Mouse (Mus musculus) liver, embryonic 13.5 days (tissue): ENCODE results near the gene Dstyk. TPM values are rescaled to one million over a fixed set of nuclear protein-coding genes. Genes with fewer than 3 reads are reported as not detected.

Experiments used
- ATAC-seq: fragments of 200-750 bp; cut with Nextera tagmentation; 2 replicates; pipeline ENCODE4 v1.8.0; 2017; ENCODE audit warnings: low read depth, mild to moderate bottlenecking, moderate number of reproducible peaks, moderate library complexity
- DNase-seq: peaks from one replicate; pipeline ENCODE4 v3.0.0; 2022
- H3K27ac ChIP-seq: fragments of 300-500 bp; sonication (generic); 2 replicates; pipeline ENCODE4 v1.5.1; 2015; ENCODE audit warnings: moderate library complexity, mild to moderate bottlenecking, inconsistent platforms
- H3K27me3 ChIP-seq: fragments of 300-500 bp; sonication (generic); 2 replicates; pipeline ENCODE4 v1.6.1; 2015; ENCODE audit warnings: mild to moderate bottlenecking, inconsistent platforms
- H3K36me3 ChIP-seq: fragments of 300-500 bp; sonication (generic); 2 replicates; pipeline ENCODE4 v1.6.1; 2015; ENCODE audit warnings: mild to moderate bottlenecking, inconsistent platforms
- H3K4me1 ChIP-seq: fragments of 300-500 bp; sonication (generic); replicated peaks from 2 replicates; pipeline ENCODE4 v1.6.1; 2015; ENCODE audit warnings: inconsistent platforms
- H3K4me2 ChIP-seq: fragments of 300-500 bp; sonication (generic); 2 replicates; pipeline ENCODE4 v1.6.1; 2015; ENCODE audit warnings: inconsistent platforms, mild to moderate bottlenecking, moderate library complexity
- H3K4me3 ChIP-seq: fragments of 300-500 bp; sonication (generic); replicated peaks from 2 replicates; pipeline ENCODE4 v1.5.1; 2015; ENCODE audit warnings: mild to moderate bottlenecking, inconsistent platforms
- H3K9ac ChIP-seq: fragments of 300-500 bp; sonication (generic); 2 replicates; pipeline ENCODE4 v1.6.1; 2015; ENCODE audit warnings: mild to moderate bottlenecking, inconsistent platforms
- H3K9me3 ChIP-seq: fragments of 300-500 bp; sonication (generic); replicated peaks from 2 replicates; pipeline ENCODE4 v1.6.1; 2016; ENCODE audit warnings: inconsistent platforms
- WGBS: fragments of 180-500 bp; shearing (Covaris S2); methylation state at CpG from one replicate; pipeline ENCODE4 v1.1.7; 2015; ENCODE audit not compliant: insufficient replicate concordance; 5-methylcytosine and 5-hydroxymethylcytosine counted together
- polyA plus RNA-seq: library from polyadenylated mRNA; unstranded; fragments of >200 nt; fragmentation: Nextera tagmentation; extraction: Ambion mirVana; gene quantifications from 2 replicates; pipeline ENCODE4 v1.2.1, GENCODE M21; 2015

The Dstyk gene
- polyA plus RNA-seq, 1 experiment from 2014 or later: 3.7 TPM

GRCm38 (mm10) chr1:132515339-132515738 lies 98.0 kb downstream of the Dstyk start:
- no peaks in the 10 kb centered on the region for H3K27me3 ChIP-seq
- H3K4me2 ChIP-seq: no peak overlapping the region
- no peak overlapping the region for H3K9ac ChIP-seq
- no peak for DNase-seq
- no peaks in the 10 kb centered on the region for H3K9me3 ChIP-seq
- no peaks in the 10 kb centered on the region; the same call in 1 of the 2 replicates for H3K4me1 ChIP-seq
- no peak overlapping the region for H3K4me3 ChIP-seq
- no peak for ATAC-seq
- no peaks in the 10 kb centered on the region for H3K36me3 ChIP-seq
- no peak overlapping the region for H3K27ac ChIP-seq
- 80% methylated on average over 12 of the region's 12 CpGs for WGBS

Other genes starting within 250 kb of the Dstyk start
- not detected in 2 replicates for gene Lemd1, start 226.1 kb upstream of the Dstyk start, polyA plus RNA-seq
- gene AC124108.1, start 226.1 kb upstream of the Dstyk start, polyA plus RNA-seq: not detected in 2 replicates
- not detected in 2 replicates for gene Gm10188, start 187.8 kb upstream of the Dstyk start, polyA plus RNA-seq
- 0.03 and 0.06 TPM in 2 replicates for gene Klhdc8a, start 118.9 kb upstream of the Dstyk start, polyA plus RNA-seq
- 1.6 and 1.8 TPM in 2 replicates for gene Nuak2, start 101.4 kb upstream of the Dstyk start, polyA plus RNA-seq
- 456 and 511 TPM in 2 replicates for gene Tmcc2, start 26.3 kb upstream of the Dstyk start, polyA plus RNA-seq
- gene Rbbp5, start 59.8 kb downstream of the Dstyk start, polyA plus RNA-seq: 23.2 and 30.2 TPM in 2 replicates
- gene Tmem81, start 88.7 kb downstream of the Dstyk start, polyA plus RNA-seq: 0.65 and 0.92 TPM in 2 replicates
- 0.09 TPM in 1 of 2 replicates, not detected in the other for gene Cntn2, start 125.7 kb downstream of the Dstyk start, polyA plus RNA-seq